Mouse (Mus musculus) kidney, embryonic 14.5 days (tissue): ENCODE results near the gene Narf. TPM values are rescaled to one million over a fixed set of nuclear protein-coding genes. Genes with fewer than 3 reads are reported as not detected.
A peak's percentile ranks its signal among the peaks of the same experiment; 100 is the strongest.

ENCODE experiments used
- ATAC-seq: fragments of 200-750 bp; cut with Nextera tagmentation; 2 replicates; pipeline ENCODE4 v1.8.0; 2017; ENCODE audit warnings: moderate number of reproducible peaks, mild to moderate bottlenecking, moderate TSS enrichment, moderate library complexity; ENCODE audit not compliant: low FRiP score, low TSS enrichment
- H3K27ac ChIP-seq: fragments of 300-500 bp; sonication (generic); 2 replicates; pipeline ENCODE4 v1.5.1; 2014; ENCODE audit warnings: low read depth, mild to moderate bottlenecking, low read length, moderate library complexity, mixed read lengths
- H3K27me3 ChIP-seq: fragments of 300-500 bp; sonication (generic); 2 replicates; pipeline ENCODE4 v1.6.1; 2014; ENCODE audit warnings: mild to moderate bottlenecking, low read length; ENCODE audit not compliant: control insufficient read depth, insufficient read depth
- H3K36me3 ChIP-seq: fragments of 300-500 bp; sonication (generic); 2 replicates; pipeline ENCODE4 v1.6.1; 2014; ENCODE audit warnings: low read length, mixed read lengths; ENCODE audit not compliant: control insufficient read depth, insufficient read depth
- H3K4me1 ChIP-seq: fragments of 300-500 bp; sonication (generic); 2 replicates; pipeline ENCODE4 v1.6.1; 2014; ENCODE audit warnings: low read length, mixed read lengths; ENCODE audit not compliant: control insufficient read depth, insufficient read depth
- H3K4me2 ChIP-seq: fragments of 300-500 bp; sonication (generic); replicated peaks from 2 replicates; pipeline ENCODE4 v1.6.1; 2014; ENCODE audit warnings: low read depth, mild to moderate bottlenecking, low read length
- H3K4me3 ChIP-seq: fragments of 300-500 bp; sonication (generic); 2 replicates; pipeline ENCODE4 v1.5.1; 2014; ENCODE audit warnings: mild to moderate bottlenecking, low read length
- H3K9ac ChIP-seq: fragments of 300-500 bp; sonication (generic); 2 replicates; pipeline ENCODE4 v1.6.1; 2014; ENCODE audit warnings: low read depth, mild to moderate bottlenecking, low read length, moderate library complexity
- H3K9me3 ChIP-seq: fragments of 300-500 bp; sonication (generic); 2 replicates; pipeline ENCODE4 v1.6.1; 2016; ENCODE audit warnings: low read length; ENCODE audit not compliant: control insufficient read depth
- WGBS: fragments of 180-500 bp; shearing (Covaris S2); extraction: QIAGEN DNeasy Blood & Tissue Kit; methylation state at CpG from one replicate; pipeline ENCODE4 v1.1.7; 2014; 5-methylcytosine and 5-hydroxymethylcytosine counted together
- polyA plus RNA-seq: library from polyadenylated mRNA; unstranded; fragments of >200 nt; fragmentation: Nextera tagmentation; extraction: Ambion mirVana; gene quantifications from 2 replicates; pipeline ENCODE4 v1.2.1, GENCODE M21; 2014

Narf gene
- polyA plus RNA-seq, 1 experiment from 2014 or later: 53.1 TPM

DNA sequence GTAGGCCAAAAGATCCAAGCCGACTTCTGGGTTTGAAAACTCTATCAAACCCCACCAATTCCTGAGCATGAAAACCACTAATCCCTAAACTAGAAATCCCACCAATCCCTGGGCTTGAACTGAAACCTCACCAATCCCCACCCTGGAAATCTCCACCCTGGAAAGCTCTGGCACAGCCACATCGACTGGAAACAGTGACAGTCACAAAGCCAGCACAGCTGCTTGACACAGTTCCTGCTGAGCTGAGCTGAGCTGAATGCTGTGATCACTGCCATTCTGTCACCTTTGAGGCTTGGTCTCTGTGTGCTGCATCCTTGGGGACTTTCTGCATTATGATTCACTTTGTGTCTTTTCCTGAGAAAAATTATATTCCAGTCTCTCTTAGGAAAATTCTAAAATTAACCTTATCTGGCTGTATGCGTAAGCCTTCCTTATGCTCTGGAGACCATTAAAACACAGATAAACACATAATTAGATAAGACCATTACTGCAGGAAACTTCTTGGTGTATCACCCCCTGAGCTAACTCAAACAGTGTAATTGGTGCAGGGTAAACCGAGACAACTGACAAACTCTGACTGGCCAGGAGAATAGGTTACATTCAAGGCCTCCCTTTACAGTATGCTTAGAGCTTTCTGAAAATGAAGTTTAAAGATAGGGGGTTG lies 5.3 kb upstream of the Narf start:
- H3K9ac ChIP-seq: no peak overlapping the region
- ATAC-seq: no peak
- H3K36me3 ChIP-seq: peaks cover 5% of the 10 kb centered on the region
- H3K27me3 ChIP-seq: no peaks in the 10 kb centered on the region
- no peak overlapping the region for H3K4me3 ChIP-seq
- no peak overlapping the region for H3K4me2 ChIP-seq
- H3K27ac ChIP-seq: no peak overlapping the region
- H3K9me3 ChIP-seq: no peaks in the 10 kb centered on the region
- WGBS: 60% methylated on average over 4 of the region's 4 CpGs
- H3K4me1 ChIP-seq: peaks cover 16% of the 10 kb centered on the region

DNA sequence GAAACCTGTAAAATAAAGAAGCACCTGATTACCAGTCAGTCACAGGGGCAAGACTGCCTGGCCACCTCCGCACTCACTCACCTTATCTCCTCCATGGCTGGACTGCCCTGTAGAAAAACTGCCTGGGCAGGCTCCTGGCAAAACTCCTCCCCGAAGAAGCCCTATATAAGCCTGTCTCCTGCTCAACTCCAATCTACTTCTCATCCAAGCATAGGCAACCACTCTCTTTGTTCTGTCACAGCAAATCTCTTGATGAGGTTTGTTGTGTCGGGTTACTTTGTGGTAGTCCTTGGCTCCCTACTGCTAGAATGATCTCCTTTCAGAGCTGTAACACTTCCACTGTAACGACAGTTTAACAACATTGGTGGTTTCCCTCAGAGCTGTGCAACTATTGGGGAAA lies 4.3 kb upstream of the Narf start:
- Histone ChIP-seq H3K4me2 (no peak overlapping the region), H3K36me3 (no peaks in the 10 kb centered on the region), H3K27me3 (no peaks in the 10 kb centered on the region), H3K4me1 (peaks cover 15% of the 10 kb centered on the region), H3K27ac (no peak overlapping the region), H3K9me3 (no peaks in the 10 kb centered on the region), H3K9ac (no peak overlapping the region), H3K4me3 (no peak overlapping the region)
- no peak for ATAC-seq
- WGBS: 34% methylated on average over 4 of the region's 4 CpGs

DNA sequence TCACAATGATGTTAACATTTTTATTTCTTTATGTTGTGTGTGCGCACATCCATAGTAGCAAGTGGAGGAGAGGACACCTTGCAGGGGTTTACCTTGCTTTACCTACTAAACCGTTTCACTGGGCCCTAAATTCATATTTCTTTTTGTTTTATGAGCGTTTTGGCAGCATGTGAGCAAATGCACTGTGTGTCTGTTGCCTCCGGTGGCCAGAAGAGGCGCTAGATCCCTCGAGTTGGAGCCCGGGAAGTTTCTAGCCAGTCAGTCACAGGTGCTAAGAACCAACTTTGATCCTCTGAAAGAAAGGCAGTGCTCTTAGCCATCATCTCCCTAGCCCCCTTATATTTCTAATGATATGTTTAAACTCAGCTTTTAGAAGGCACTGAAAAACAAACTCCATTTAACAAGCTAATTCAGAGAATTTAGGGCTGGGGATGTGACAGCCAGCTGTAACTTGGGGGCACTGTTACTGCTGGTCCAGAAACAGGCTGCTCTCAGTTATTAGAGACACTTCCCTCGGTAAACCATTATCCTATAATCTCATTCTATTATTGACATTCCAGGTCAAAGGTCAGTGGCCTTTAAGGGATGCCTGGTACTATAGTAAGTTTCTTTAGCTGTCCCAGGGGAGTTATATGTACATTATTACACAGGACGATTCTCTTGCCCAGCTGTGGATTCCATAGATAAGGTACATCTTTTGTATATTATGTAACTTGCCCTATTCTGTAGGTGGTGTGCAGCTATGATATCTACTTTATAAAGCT lies 1.4 kb upstream of the Narf start:
- Histone ChIP-seq H3K4me3 (peak overlapping the region; percentile 92; the same call in 1 of the 2 replicates), H3K4me1 (0 out of 2 replicates have a peak, but pooled peaks cover 7% of the 10 kb centered on the region), H3K36me3 (peaks cover 17% of the 10 kb centered on the region), H3K4me2 (peak overlapping the region; percentile 47), H3K9ac (no peak overlapping the region), H3K9me3 (no peaks in the 10 kb centered on the region), H3K27ac (peak overlapping the region; percentile 100; the same call in 1 of the 2 replicates), H3K27me3 (no peaks in the 10 kb centered on the region)
- WGBS: 33% methylated on average over 9 of the region's 9 CpGs
- ATAC-seq: no peak

GRCm38 (mm10) chr11:121237345-121238128 lies 484 bp downstream of the Narf start:
- H3K9me3 ChIP-seq: no peaks in the 10 kb centered on the region
- peak; percentile 61 for ATAC-seq
- peak overlapping the region; percentile 92 for H3K4me3 ChIP-seq
- peaks cover 26% of the 10 kb centered on the region for H3K36me3 ChIP-seq
- H3K27me3 ChIP-seq: no peaks in the 10 kb centered on the region
- H3K4me1 ChIP-seq: 0 out of 2 replicates have a peak, but pooled peaks cover 7% of the 10 kb centered on the region
- H3K27ac ChIP-seq: peak overlapping the region; percentile 89
- H3K9ac ChIP-seq: peak overlapping the region; percentile 78
- H3K4me2 ChIP-seq: peak overlapping the region; percentile 62
- 4% methylated on average over 28 of the region's 28 CpGs for WGBS

- no peak overlapping the region for H3K9ac ChIP-seq
- 0 out of 2 replicates have a peak, but pooled peaks cover 7% of the 10 kb centered on the region for H3K4me1 ChIP-seq
- ATAC-seq: no peak
- H3K27me3 ChIP-seq: no peaks in the 10 kb centered on the region
- H3K4me2 ChIP-seq: no peak overlapping the region
- H3K36me3 ChIP-seq: peaks cover 46% of the 10 kb centered on the region
- no peak overlapping the region for H3K4me3 ChIP-seq
- H3K27ac ChIP-seq: no peak overlapping the region
- 97% methylated on average over 2 of the region's 2 CpGs for WGBS
- no peaks in the 10 kb centered on the region for H3K9me3 ChIP-seq
Observed at GRCm38 (mm10) chr11:121239669-121240068, 2.6 kb downstream of the Narf start.

GRCm38 (mm10) chr11:121250196-121250595 lies 13.1 kb downstream of the Narf start:
- no peaks in the 10 kb centered on the region for H3K9me3 ChIP-seq
- H3K4me2 ChIP-seq: no peak overlapping the region
- no peaks in the 10 kb centered on the region for H3K4me1 ChIP-seq
- H3K36me3 ChIP-seq: peaks cover 95% of the 10 kb centered on the region
- H3K9ac ChIP-seq: no peak overlapping the region
- WGBS: 91% methylated on average over 8 of the region's 8 CpGs
- H3K4me3 ChIP-seq: no peak overlapping the region
- no peak overlapping the region for H3K27ac ChIP-seq
- ATAC-seq: no peak
- no peaks in the 10 kb centered on the region for H3K27me3 ChIP-seq

GRCm38 (mm10) chr11:121259160-121260100 lies 22.4 kb downstream of the Narf start, which contains the start of gene Foxk2:
Gene Foxk2, plus strand, starts transcription at chr11:121259990.
- H3K27me3 ChIP-seq: no peaks in the 10 kb centered on the region
- peaks cover 34% of the 10 kb centered on the region for H3K36me3 ChIP-seq
- H3K9ac ChIP-seq: peak within 1 kb of the TSS; percentile 93
- H3K27ac ChIP-seq: peak within 1 kb of the TSS; percentile 76
- H3K4me2 ChIP-seq: peak within 1 kb of the TSS; percentile 93
- under 1% methylated on average over 72 of the region's 91 CpGs for WGBS
- peaks cover 20% of the 10 kb centered on the region for H3K4me1 ChIP-seq
- H3K9me3 ChIP-seq: no peaks in the 10 kb centered on the region
- peak; percentile 99 for ATAC-seq
- H3K4me3 ChIP-seq: peak within 1 kb of the TSS; percentile 84
